Mouse (Mus musculus): ENCODE data around the gene Vnn3. TPM values are rescaled to one million over a fixed set of nuclear protein-coding genes. Genes with fewer than 3 reads are reported as not detected.

The Vnn3 gene
- polyA plus RNA-seq, 1 experiment from 2014 or later, result not detected

DNA sequence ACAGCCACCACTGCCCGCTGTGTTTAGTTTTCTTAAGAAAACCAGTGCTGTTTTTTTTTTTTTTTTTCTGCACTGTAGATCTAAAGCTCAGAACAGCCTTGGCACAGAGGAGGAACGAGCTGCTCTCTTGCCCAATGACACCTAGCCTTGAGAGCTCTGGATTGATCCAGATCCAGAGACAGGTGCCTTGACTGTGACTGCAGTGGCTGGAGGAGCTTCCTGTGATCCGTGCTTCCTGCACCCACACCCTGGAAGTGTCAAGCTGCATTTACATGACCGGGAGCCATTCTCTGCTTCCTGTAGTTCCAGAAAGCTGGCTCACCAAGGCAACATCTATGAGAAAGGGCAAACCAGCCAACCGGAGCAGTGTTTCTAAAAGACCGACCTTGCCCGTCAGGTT, 24.7 kb upstream of the Vnn3 start:
- peaks cover 69% of the 10 kb centered on the region for H3K36me3 ChIP-seq (replicated peaks; ENCODE audit: control insufficient read depth, insufficient read depth)
- 87% methylated on average over 7 of the region's 7 CpGs for WGBS

DNA sequence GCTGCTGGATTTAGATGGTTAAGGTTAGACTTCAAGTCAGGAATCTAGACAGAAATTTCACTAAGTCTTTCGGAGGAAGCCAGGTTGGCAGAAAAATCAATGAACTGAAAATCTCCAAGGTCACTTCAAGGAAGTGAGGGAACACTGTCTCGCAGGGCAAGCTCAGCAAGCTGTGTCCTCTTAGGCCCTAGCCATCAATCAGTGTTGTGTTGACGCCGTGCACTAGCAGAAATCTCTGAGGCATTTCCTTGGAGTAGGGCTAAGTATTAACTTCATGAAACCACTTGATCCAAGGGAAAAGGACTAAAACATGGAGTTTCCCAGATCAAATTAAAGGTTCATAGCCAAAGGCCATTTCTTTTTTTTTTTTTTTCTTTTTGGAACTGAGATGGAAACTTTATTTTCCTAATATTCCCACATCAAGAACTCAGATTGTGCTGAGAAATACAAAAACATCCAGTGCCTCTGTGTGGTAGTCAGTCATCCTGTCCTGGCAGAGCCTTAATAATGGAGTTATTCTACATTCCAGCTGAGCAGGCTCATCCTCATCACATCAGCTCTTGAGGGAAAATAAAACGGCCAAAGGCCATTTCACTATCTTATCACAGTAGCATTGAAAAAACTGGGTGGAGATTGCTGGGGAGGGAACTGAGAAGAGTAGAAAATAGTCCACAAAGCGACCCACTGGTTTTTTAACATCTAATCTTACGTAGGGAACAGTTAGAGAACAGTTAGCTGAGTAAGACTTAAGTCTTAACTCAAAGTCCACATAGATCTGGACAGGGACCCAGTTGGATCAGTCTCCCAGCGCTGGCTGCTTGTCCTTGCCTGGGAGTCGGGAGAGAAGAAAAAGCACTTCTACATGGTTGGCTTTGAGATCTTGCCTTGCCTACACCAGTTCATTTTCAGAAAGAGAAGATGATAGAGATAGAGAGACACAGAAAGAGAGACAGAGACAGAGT, 15.0 kb upstream of the Vnn3 start:
- H3K9me3 ChIP-seq (ENCODE audit: control insufficient read depth, low read length), result no peaks in the 10 kb centered on the region

More for the DNA sequence above, 24.7 kb upstream of the Vnn3 start:
- Histone ChIP-seq H3K27ac (no peak overlapping the region), H3K9ac (no peak overlapping the region), H3K4me1 (replicated peaks; ENCODE audit: control insufficient read depth, insufficient read depth, low read length) (no peaks in the 10 kb centered on the region), H3K27me3 (ENCODE audit: control insufficient read depth, insufficient read depth, low read length) (no peaks in the 10 kb centered on the region), H3K9me3 (ENCODE audit: control insufficient read depth, low read length) (no peaks in the 10 kb centered on the region), H3K4me3 (replicated peaks; ENCODE audit: low read length) (no peak overlapping the region), H3K4me2 (replicated peaks) (no peak overlapping the region)
- ATAC-seq (ENCODE audit: low FRiP score), result no peak
- DNase-seq (ENCODE audit: low spot score), result no peak

DNA sequence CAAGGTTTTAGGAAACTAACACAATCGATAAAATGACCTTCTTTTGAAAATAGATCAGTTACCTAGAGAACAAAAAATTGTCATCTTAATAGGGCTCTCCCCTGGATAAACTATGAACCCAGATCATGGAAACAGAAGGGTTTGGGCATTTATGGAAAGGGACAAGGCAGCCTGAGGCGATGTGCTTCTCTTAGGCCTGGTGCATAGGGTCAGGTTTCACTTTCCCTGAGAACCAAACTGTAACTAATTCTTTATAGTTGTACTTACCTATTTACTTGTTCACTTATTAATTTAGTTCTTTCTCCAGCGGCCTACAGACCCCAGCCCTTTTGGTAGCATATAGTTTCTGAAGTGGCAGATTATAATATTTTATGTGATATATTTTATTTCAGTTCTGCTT, 14.1 kb upstream of the Vnn3 start:
- Histone ChIP-seq H3K4me2 (replicated peaks) (no peak overlapping the region), H3K27me3 (ENCODE audit: control insufficient read depth, insufficient read depth, low read length) (no peaks in the 10 kb centered on the region), H3K4me3 (replicated peaks; ENCODE audit: low read length) (no peak overlapping the region), H3K9me3 (ENCODE audit: control insufficient read depth, low read length) (no peaks in the 10 kb centered on the region), H3K9ac (no peak overlapping the region), H3K27ac (no peak overlapping the region), H3K4me1 (replicated peaks; ENCODE audit: control insufficient read depth, insufficient read depth, low read length) (no peaks in the 10 kb centered on the region), H3K36me3 (replicated peaks; ENCODE audit: control insufficient read depth, insufficient read depth) (no peaks in the 10 kb centered on the region)
- no peak for DNase-seq (ENCODE audit: low spot score)
- 86% methylated on average over 3 of the region's 3 CpGs for WGBS
- no peak for ATAC-seq (ENCODE audit: low FRiP score)

More for the DNA sequence above, 15.0 kb upstream of the Vnn3 start:
- ATAC-seq (ENCODE audit: low FRiP score) (no peak), DNase-seq (ENCODE audit: low spot score) (no peak)
- WGBS, result 77% methylated on average over 9 of the region's 9 CpGs
- Histone ChIP-seq H3K4me2 (replicated peaks) (no peak overlapping the region), H3K27ac (no peak overlapping the region), H3K36me3 (replicated peaks; ENCODE audit: control insufficient read depth, insufficient read depth) (no peaks in the 10 kb centered on the region), H3K9ac (no peak overlapping the region), H3K4me3 (replicated peaks; ENCODE audit: low read length) (no peak overlapping the region), H3K4me1 (replicated peaks; ENCODE audit: control insufficient read depth, insufficient read depth, low read length) (no peaks in the 10 kb centered on the region), H3K27me3 (ENCODE audit: control insufficient read depth, insufficient read depth, low read length) (no peaks in the 10 kb centered on the region)

DNA sequence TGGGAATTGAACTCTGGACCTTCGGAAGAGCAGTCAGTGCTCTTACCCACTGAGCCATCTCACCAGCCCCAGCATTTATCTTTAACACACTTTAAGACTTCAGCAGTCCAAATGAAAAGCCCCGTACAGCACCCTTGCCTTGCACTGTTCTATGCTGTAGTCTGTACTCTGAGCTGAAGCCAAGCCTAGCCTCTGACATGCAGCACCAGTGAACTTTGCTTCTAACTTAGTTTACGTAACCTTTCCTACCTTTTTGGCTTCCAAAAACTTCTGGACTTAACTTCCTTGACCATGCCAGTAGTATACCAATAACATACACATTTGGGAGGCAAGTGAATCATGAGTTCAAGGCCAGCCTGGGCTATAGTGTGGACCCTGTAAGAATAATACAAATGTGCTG, 12.4 kb upstream of the Vnn3 start:
- Histone ChIP-seq H3K9ac (no peak overlapping the region), H3K27me3 (ENCODE audit: control insufficient read depth, insufficient read depth, low read length) (no peaks in the 10 kb centered on the region), H3K4me3 (replicated peaks; ENCODE audit: low read length) (no peak overlapping the region), H3K4me1 (replicated peaks; ENCODE audit: control insufficient read depth, insufficient read depth, low read length) (no peaks in the 10 kb centered on the region), H3K27ac (no peak overlapping the region), H3K9me3 (ENCODE audit: control insufficient read depth, low read length) (no peaks in the 10 kb centered on the region), H3K4me2 (replicated peaks) (no peak overlapping the region), H3K36me3 (replicated peaks; ENCODE audit: control insufficient read depth, insufficient read depth) (no peaks in the 10 kb centered on the region)
- ATAC-seq (ENCODE audit: low FRiP score) (no peak), DNase-seq (ENCODE audit: low spot score) (no peak)
- WGBS, result 95% methylated on average over 3 of the region's 3 CpGs

DNA sequence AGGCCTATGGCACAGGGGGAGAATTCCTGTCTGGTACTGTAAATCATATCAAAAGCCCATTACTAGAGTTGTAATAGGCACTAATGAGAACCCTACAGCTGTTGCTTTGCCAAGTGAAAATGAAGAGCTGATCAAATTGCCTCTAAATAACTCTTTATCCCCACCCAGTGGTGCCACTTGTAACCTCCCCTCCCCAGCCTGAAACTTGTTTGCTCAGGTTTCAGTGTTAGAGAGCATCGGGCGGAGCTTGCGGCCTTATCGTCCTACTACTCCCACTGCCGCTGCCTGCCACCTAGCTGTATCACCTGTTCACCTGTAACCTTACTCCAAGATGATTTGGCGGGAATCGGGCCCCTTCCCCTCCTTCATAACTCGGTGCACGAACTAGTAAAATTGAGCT, 11.9 kb upstream of the Vnn3 start:
- H3K9me3 ChIP-seq (ENCODE audit: control insufficient read depth, low read length), result no peaks in the 10 kb centered on the region
- no peaks in the 10 kb centered on the region for H3K4me1 ChIP-seq (replicated peaks; ENCODE audit: control insufficient read depth, insufficient read depth, low read length)

DNA sequence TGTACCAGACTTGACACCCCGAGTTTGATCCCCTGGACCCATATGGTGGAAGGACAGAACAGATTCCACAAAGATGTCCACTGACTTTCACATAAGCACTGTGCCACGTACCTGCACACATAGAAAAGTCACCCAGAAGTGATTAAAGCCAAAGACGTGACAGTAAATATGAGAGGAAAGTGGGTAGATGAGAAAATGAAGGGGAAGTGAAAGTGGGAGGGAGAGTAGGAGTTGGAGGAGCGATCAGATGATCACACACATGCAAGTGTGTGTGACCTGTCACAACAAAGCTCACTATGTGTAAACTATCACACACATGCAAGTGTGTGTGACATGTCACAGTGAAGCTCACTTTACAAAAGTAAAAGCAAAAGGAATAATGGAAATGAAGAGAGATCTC, 10.8 kb upstream of the Vnn3 start:
- ATAC-seq (ENCODE audit: low FRiP score) (no peak), DNase-seq (ENCODE audit: low spot score) (no peak)
- Histone ChIP-seq H3K27ac (no peak overlapping the region), H3K4me1 (replicated peaks; ENCODE audit: control insufficient read depth, insufficient read depth, low read length) (no peaks in the 10 kb centered on the region), H3K36me3 (replicated peaks; ENCODE audit: control insufficient read depth, insufficient read depth) (no peaks in the 10 kb centered on the region), H3K4me2 (replicated peaks) (no peak overlapping the region), H3K4me3 (replicated peaks; ENCODE audit: low read length) (no peak overlapping the region), H3K9me3 (ENCODE audit: control insufficient read depth, low read length) (no peaks in the 10 kb centered on the region), H3K9ac (no peak overlapping the region), H3K27me3 (ENCODE audit: control insufficient read depth, insufficient read depth, low read length) (no peaks in the 10 kb centered on the region)
- 87% methylated on average over 4 of the region's 4 CpGs for WGBS

More for the DNA sequence above, 11.9 kb upstream of the Vnn3 start:
- no peak for DNase-seq (ENCODE audit: low spot score)
- no peaks in the 10 kb centered on the region for H3K36me3 ChIP-seq (replicated peaks; ENCODE audit: control insufficient read depth, insufficient read depth)
- H3K27ac ChIP-seq, result no peak overlapping the region
- ATAC-seq (ENCODE audit: low FRiP score), result no peak
- H3K27me3 ChIP-seq (ENCODE audit: control insufficient read depth, insufficient read depth, low read length), result no peaks in the 10 kb centered on the region
- H3K9ac ChIP-seq, result no peak overlapping the region
- 56% methylated on average over 9 of the region's 9 CpGs for WGBS
- H3K4me3 ChIP-seq (replicated peaks; ENCODE audit: low read length), result no peak overlapping the region
- H3K4me2 ChIP-seq (replicated peaks), result no peak overlapping the region

DNA sequence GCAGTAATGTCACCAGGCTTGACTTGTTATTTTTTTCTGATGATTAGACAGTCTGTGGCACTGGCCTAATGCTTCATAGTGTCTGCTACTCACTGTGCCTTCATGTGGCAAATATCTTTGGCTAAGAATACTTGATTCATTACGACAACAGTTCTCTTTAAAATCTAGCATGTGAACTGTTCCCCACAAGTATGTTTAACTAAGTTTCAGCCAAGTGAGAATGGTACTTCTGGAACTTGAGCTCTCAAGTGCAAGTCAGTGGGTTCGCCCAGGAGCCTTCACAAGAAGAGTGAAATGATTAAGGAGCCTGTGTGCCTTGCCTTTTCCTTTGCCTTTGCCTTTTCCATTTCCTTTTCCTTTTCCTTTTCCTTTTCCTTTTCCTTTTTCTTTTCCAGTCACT, 834 bp downstream of the Vnn3 start:
- Histone ChIP-seq H3K27ac (no peak overlapping the region), H3K4me2 (replicated peaks) (no peak overlapping the region), H3K36me3 (replicated peaks; ENCODE audit: control insufficient read depth, insufficient read depth) (no peaks in the 10 kb centered on the region), H3K4me3 (replicated peaks; ENCODE audit: low read length) (no peak overlapping the region), H3K9me3 (ENCODE audit: control insufficient read depth, low read length) (no peaks in the 10 kb centered on the region), H3K27me3 (ENCODE audit: control insufficient read depth, insufficient read depth, low read length) (no peaks in the 10 kb centered on the region), H3K4me1 (replicated peaks; ENCODE audit: control insufficient read depth, insufficient read depth, low read length) (no peaks in the 10 kb centered on the region), H3K9ac (no peak overlapping the region)
- ATAC-seq (ENCODE audit: low FRiP score) (no peak), DNase-seq (ENCODE audit: low spot score) (no peak)
- WGBS, result 87% methylated on average over 2 of the region's 2 CpGs

DNA sequence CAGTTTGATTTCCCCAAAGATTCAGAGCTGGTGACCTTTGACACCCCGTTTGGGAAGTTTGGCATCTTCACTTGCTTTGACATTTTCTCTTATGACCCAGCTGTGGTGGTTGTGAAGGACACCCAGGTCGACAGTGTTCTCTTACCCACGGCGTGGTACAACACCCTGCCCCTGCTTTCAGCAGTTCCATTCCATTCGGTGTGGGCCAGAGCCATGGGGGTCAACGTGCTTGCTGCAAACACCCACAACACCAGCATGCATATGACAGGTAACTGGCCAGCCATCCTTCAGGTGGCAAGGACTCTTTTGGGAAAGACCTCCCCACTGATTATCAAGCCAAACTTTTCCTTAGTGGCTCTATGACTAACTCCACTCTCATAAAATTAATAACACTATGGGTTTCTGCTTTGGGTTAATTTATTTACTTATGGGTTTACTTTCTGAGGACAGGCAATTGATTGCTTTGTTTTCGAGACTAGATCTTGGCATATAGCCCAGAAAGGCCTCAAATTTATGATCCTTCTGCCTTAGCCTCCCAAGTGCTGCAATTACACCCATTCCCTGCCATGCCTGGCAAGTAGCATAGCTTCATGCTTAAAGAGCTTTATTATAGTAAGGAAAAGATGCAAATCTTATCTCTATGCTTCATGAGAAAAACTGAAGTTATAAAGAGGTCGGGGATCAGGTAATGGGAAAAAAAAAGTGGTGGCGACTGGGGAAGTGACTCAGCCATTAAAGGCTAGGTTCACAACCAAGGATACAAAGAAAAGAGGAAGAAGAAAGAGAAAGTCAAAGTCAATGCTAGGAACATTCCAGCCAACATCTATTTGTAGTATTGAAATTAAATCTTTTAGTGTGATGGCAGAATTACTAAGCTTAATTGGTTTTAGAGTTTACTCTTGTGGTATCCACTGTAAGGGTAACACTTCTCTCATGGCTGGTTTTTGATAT, 13.4 kb downstream of the Vnn3 start:
- 82% methylated on average over 9 of the region's 9 CpGs for WGBS
- ATAC-seq (ENCODE audit: low FRiP score) (no peak), DNase-seq (ENCODE audit: low spot score) (no peak)
- H3K27me3 ChIP-seq (ENCODE audit: control insufficient read depth, insufficient read depth, low read length), result no peaks in the 10 kb centered on the region
- peaks cover 6% of the 10 kb centered on the region; the same call in 1 of the 2 replicates for H3K9me3 ChIP-seq (ENCODE audit: control insufficient read depth, low read length)
- H3K9ac ChIP-seq, result no peak overlapping the region
- H3K4me3 ChIP-seq (replicated peaks; ENCODE audit: low read length), result no peak overlapping the region
- no peak overlapping the region for H3K4me2 ChIP-seq (replicated peaks)
- no peaks in the 10 kb centered on the region for H3K4me1 ChIP-seq (replicated peaks; ENCODE audit: control insufficient read depth, insufficient read depth, low read length)
- no peaks in the 10 kb centered on the region for H3K36me3 ChIP-seq (replicated peaks; ENCODE audit: control insufficient read depth, insufficient read depth)
- H3K27ac ChIP-seq, result no peak overlapping the region

DNA sequence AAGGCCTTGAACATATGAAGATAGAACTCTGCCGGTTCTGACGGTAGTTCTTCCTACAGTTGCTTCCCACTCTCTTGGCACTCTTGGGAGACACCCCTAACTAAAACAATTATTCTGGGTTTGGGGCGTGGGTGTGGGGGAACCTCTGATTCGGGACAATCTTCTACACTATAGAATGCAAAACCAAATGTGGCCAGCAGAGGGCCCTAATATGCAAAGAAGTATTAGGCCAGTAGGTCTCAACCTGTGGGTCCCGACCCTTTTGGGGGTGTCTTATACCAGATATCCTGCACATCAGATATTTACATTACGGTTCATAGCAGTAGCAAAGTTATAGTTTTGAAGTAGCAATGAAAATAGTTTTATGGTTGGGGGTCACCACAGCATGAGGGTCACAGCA, 29.4 kb downstream of the Vnn3 start:
- Histone ChIP-seq H3K36me3 (replicated peaks; ENCODE audit: control insufficient read depth, insufficient read depth) (no peaks in the 10 kb centered on the region), H3K27me3 (ENCODE audit: control insufficient read depth, insufficient read depth, low read length) (no peaks in the 10 kb centered on the region), H3K27ac (no peak overlapping the region), H3K4me2 (replicated peaks) (no peak overlapping the region), H3K4me1 (replicated peaks; ENCODE audit: control insufficient read depth, insufficient read depth, low read length) (no peaks in the 10 kb centered on the region), H3K9me3 (ENCODE audit: control insufficient read depth, low read length) (no peaks in the 10 kb centered on the region), H3K4me3 (replicated peaks; ENCODE audit: low read length) (no peak overlapping the region), H3K9ac (no peak overlapping the region)
- ATAC-seq (ENCODE audit: low FRiP score), result no peak
- DNase-seq (ENCODE audit: low spot score), result no peak
- WGBS, result 88% methylated on average over 6 of the region's 6 CpGs
